Mouse (Mus musculus) bone marrow macrophage, adult 2 months (primary cell): ENCODE data around the gene Morn1.

ENCODE experiments used
- CTCF ChIP-seq: IDR thresholded peaks from 2 replicates; pipeline ENCODE4 v1.5.1; 2012; ENCODE audit warnings: low read depth, mild to moderate bottlenecking, low read length, moderate library complexity
- POLR2A ChIP-seq: IDR thresholded peaks from 2 replicates; pipeline ENCODE4 v1.6.1; 2012; ENCODE audit warnings: mild to moderate bottlenecking, low read depth, low read length, borderline replicate concordance

- no peak for TF ChIP-seq CTCF
- TF ChIP-seq POLR2A: no peak
Observed at GRCm38 (mm10) chr4:155158543-155158917, 72.2 kb downstream of the Morn1 start.
